Mouse (Mus musculus): ENCODE data around the gene Mylk2. TPM values are rescaled to one million over a fixed set of nuclear protein-coding genes. Genes with fewer than 3 reads are reported as not detected.

Mylk2 gene
- polyA plus RNA-seq, 1 experiment from 2014 or later: 0.12 TPM

GRCm38 (mm10) chr2:152948438-152949020, 37.4 kb downstream of the Mylk2 start:
- Histone ChIP-seq H3K9me3 (ENCODE audit: control insufficient read depth, low read length) (no peaks in the 10 kb centered on the region), H3K27ac (ENCODE audit: low read length) (no peak overlapping the region), H3K9ac (ENCODE audit: low read depth, low read length) (no peak overlapping the region), H3K4me1 (ENCODE audit: control insufficient read depth, insufficient read depth, low read length) (peaks cover 4% of the 10 kb centered on the region; the same call in 1 of the 2 replicates), H3K4me3 (ENCODE audit: low read length) (no peak overlapping the region), H3K36me3 (ENCODE audit: control insufficient read depth, insufficient read depth, low read length) (no peaks in the 10 kb centered on the region), H3K4me2 (ENCODE audit: low read depth, low read length) (no peak overlapping the region), H3K27me3 (replicated peaks; ENCODE audit: control insufficient read depth, insufficient read depth, low read length) (peaks cover 64% of the 10 kb centered on the region)
- no peak for ATAC-seq
- 80% methylated on average over 5 of the region's 5 CpGs for WGBS

- Histone ChIP-seq H3K36me3 (ENCODE audit: control insufficient read depth, insufficient read depth, low read length) (no peaks in the 10 kb centered on the region), H3K27me3 (replicated peaks; ENCODE audit: control insufficient read depth, insufficient read depth, low read length) (peaks cover 53% of the 10 kb centered on the region), H3K4me3 (ENCODE audit: low read length) (peak overlapping the region; percentile 68; the same call in 1 of the 2 replicates), H3K4me1 (ENCODE audit: control insufficient read depth, insufficient read depth, low read length) (peaks cover 4% of the 10 kb centered on the region; the same call in 1 of the 2 replicates), H3K9ac (ENCODE audit: low read depth, low read length) (no peak overlapping the region), H3K4me2 (ENCODE audit: low read depth, low read length) (peak overlapping the region; percentile 98), H3K9me3 (ENCODE audit: control insufficient read depth, low read length) (no peaks in the 10 kb centered on the region), H3K27ac (ENCODE audit: low read length) (no peak overlapping the region)
- 33% methylated on average over 11 of the region's 11 CpGs for WGBS
- no peak; the same call in 1 of the 2 replicates for ATAC-seq
Measured at GRCm38 (mm10) chr2:152950358-152951064, 39.4 kb downstream of the Mylk2 start.

- WGBS: 1% methylated on average over 54 of the region's 54 CpGs
- H3K4me3 ChIP-seq (ENCODE audit: low read length): peak within 1 kb of the TSS; percentile 68
- H3K9me3 ChIP-seq (ENCODE audit: control insufficient read depth, low read length): no peaks in the 10 kb centered on the region
- H3K36me3 ChIP-seq (ENCODE audit: control insufficient read depth, insufficient read depth, low read length): no peaks in the 10 kb centered on the region
- H3K27me3 ChIP-seq (replicated peaks; ENCODE audit: control insufficient read depth, insufficient read depth, low read length): peaks cover 46% of the 10 kb centered on the region
- peak within 1 kb of the TSS; percentile 66 for H3K9ac ChIP-seq (ENCODE audit: low read depth, low read length)
- no peak within 1 kb of the TSS for H3K27ac ChIP-seq (ENCODE audit: low read length)
- H3K4me1 ChIP-seq (ENCODE audit: control insufficient read depth, insufficient read depth, low read length): peaks cover 4% of the 10 kb centered on the region; the same call in 1 of the 2 replicates
- peak; percentile 63 for ATAC-seq
- H3K4me2 ChIP-seq (ENCODE audit: low read depth, low read length): peak within 1 kb of the TSS; percentile 98
Measured at GRCm38 (mm10) chr2:152951065-152951849, 40.1 kb downstream of the Mylk2 start, which contains the start of gene Dusp15. TSS of gene Dusp15 (minus strand) at chr2:152951698.

- ATAC-seq: no peak
- Histone ChIP-seq H3K36me3 (ENCODE audit: control insufficient read depth, insufficient read depth, low read length) (no peaks in the 10 kb centered on the region), H3K9me3 (ENCODE audit: control insufficient read depth, low read length) (no peaks in the 10 kb centered on the region), H3K9ac (ENCODE audit: low read depth, low read length) (peak overlapping the region; percentile 66), H3K4me3 (ENCODE audit: low read length) (peak overlapping the region; percentile 68), H3K4me1 (ENCODE audit: control insufficient read depth, insufficient read depth, low read length) (peaks cover 4% of the 10 kb centered on the region; the same call in 1 of the 2 replicates), H3K27me3 (replicated peaks; ENCODE audit: control insufficient read depth, insufficient read depth, low read length) (peaks cover 45% of the 10 kb centered on the region), H3K4me2 (ENCODE audit: low read depth, low read length) (peak overlapping the region; percentile 98), H3K27ac (ENCODE audit: low read length) (no peak overlapping the region)
- WGBS: 19% methylated on average over 13 of the region's 13 CpGs
Measured at GRCm38 (mm10) chr2:152951850-152952720, 40.9 kb downstream of the Mylk2 start.

- no peak for ATAC-seq
- peaks cover 12% of the 10 kb centered on the region for H3K27me3 ChIP-seq (replicated peaks; ENCODE audit: control insufficient read depth, insufficient read depth, low read length)
- H3K36me3 ChIP-seq (ENCODE audit: control insufficient read depth, insufficient read depth, low read length): no peaks in the 10 kb centered on the region
- no peak overlapping the region for H3K9ac ChIP-seq (ENCODE audit: low read depth, low read length)
- no peaks in the 10 kb centered on the region for H3K9me3 ChIP-seq (ENCODE audit: control insufficient read depth, low read length)
- WGBS: 66% methylated on average over 3 of the region's 3 CpGs
- H3K4me3 ChIP-seq (ENCODE audit: low read length): no peak overlapping the region
- no peak overlapping the region for H3K27ac ChIP-seq (ENCODE audit: low read length)
- H3K4me2 ChIP-seq (ENCODE audit: low read depth, low read length): no peak overlapping the region
- H3K4me1 ChIP-seq (ENCODE audit: control insufficient read depth, insufficient read depth, low read length): no peaks in the 10 kb centered on the region
Measured at GRCm38 (mm10) chr2:152958116-152958515, 47.0 kb downstream of the Mylk2 start.

GRCm38 (mm10) chr2:152962091-152962793, 51.1 kb downstream of the Mylk2 start, which contains the start of gene Ttll9:
TSS of gene Ttll9 (plus strand) at chr2:152962485.
- peak; percentile 95 for ATAC-seq
- Histone ChIP-seq H3K4me3 (ENCODE audit: low read length) (peak within 1 kb of the TSS; percentile 47), H3K27me3 (replicated peaks; ENCODE audit: control insufficient read depth, insufficient read depth, low read length) (peaks cover 2% of the 10 kb centered on the region; the same call in 1 of the 2 replicates), H3K36me3 (ENCODE audit: control insufficient read depth, insufficient read depth, low read length) (no peaks in the 10 kb centered on the region), H3K9ac (ENCODE audit: low read depth, low read length) (no peak within 1 kb of the TSS; the same call in 1 of the 2 replicates), H3K27ac (ENCODE audit: low read length) (no peak within 1 kb of the TSS), H3K4me2 (ENCODE audit: low read depth, low read length) (peak within 1 kb of the TSS; percentile 90), H3K4me1 (ENCODE audit: control insufficient read depth, insufficient read depth, low read length) (no peaks in the 10 kb centered on the region), H3K9me3 (ENCODE audit: control insufficient read depth, low read length) (no peaks in the 10 kb centered on the region)
- 3% methylated on average over 34 of the region's 34 CpGs for WGBS

GRCm38 (mm10) chr2:152965555-152965954, 54.4 kb downstream of the Mylk2 start:
- H3K4me2 ChIP-seq (ENCODE audit: low read depth, low read length): no peak overlapping the region
- H3K4me3 ChIP-seq (ENCODE audit: low read length): no peak overlapping the region
- no peak overlapping the region for H3K27ac ChIP-seq (ENCODE audit: low read length)
- no peaks in the 10 kb centered on the region for H3K9me3 ChIP-seq (ENCODE audit: control insufficient read depth, low read length)
- no peaks in the 10 kb centered on the region for H3K27me3 ChIP-seq (replicated peaks; ENCODE audit: control insufficient read depth, insufficient read depth, low read length)
- no peaks in the 10 kb centered on the region for H3K36me3 ChIP-seq (ENCODE audit: control insufficient read depth, insufficient read depth, low read length)
- no peak overlapping the region for H3K9ac ChIP-seq (ENCODE audit: low read depth, low read length)
- no peaks in the 10 kb centered on the region for H3K4me1 ChIP-seq (ENCODE audit: control insufficient read depth, insufficient read depth, low read length)
- 63% methylated on average over 4 of the region's 4 CpGs for whole genome bisulfite sequencing
- ATAC-seq: no peak

Measured in intestine, embryonic 16.5 days (tissue).